Mouse (Mus musculus) v-Abl transformed pro-B cells (cell line): ENCODE data around the gene Sertad2.

ENCODE experiments used
- in situ Hi-C, 2 experiments: fragments of 400-800 bp; cut with MboI; formaldehyde crosslinking; loops; one replicate each; pipeline ENCODE4 v1.15.1; 2025; ENCODE audit not compliant: unreplicated experiment in 2 of 2

The Sertad2 gene

GRCm38 (mm10) chr11:20544376-20544775, 1.3 kb downstream of the Sertad2 start:
- in situ Hi-C loops: loop anchor here (5.0 to 10.0 kb wide), 5 partner anchors 77 to 440 kb away; partner anchors contain the start of gene Cep68 (in 1 of the 2)

- in situ Hi-C loops: loop anchor here (5.0 to 10.0 kb wide), 5 partner anchors 78 to 440 kb away; partner anchors contain the start of gene Cep68 (in 1 of the 2)
Measured at GRCm38 (mm10) chr11:20544801-20545515, 1.9 kb downstream of the Sertad2 start.

GRCm38 (mm10) chr11:20549481-20549880, 6.4 kb downstream of the Sertad2 start:
- in situ Hi-C loops: loop anchor here in 1 of 2 experiments (10.0 kb wide), 2 partner anchors 305 to 445 kb away; partner anchors contain the start of gene Cep68

- in situ Hi-C loops: loop anchor here (5.0 to 10.0 kb wide), 2 partner anchors 75 to 192 kb away; partner anchors contain the start of gene Aftph (in 1 of the 2)
Measured at GRCm38 (mm10) chr11:20550196-20550595, 7.1 kb downstream of the Sertad2 start.

GRCm38 (mm10) chr11:20552059-20552458, 9.0 kb downstream of the Sertad2 start:
- in situ Hi-C loops: loop anchor here (5.0 to 10.0 kb wide), 2 partner anchors 73 to 190 kb away; partner anchors contain the start of gene Aftph (in 1 of the 2)

- in situ Hi-C loops: loop anchor here (5.0 to 10.0 kb wide), 2 partner anchors 72 to 189 kb away; partner anchors contain the start of gene Aftph (in 1 of the 2)
Measured at GRCm38 (mm10) chr11:20552758-20553673, 10.0 kb downstream of the Sertad2 start.

GRCm38 (mm10) chr11:20555651-20556050, 12.6 kb downstream of the Sertad2 start:
- in situ Hi-C loops: loop anchor here in 1 of 2 experiments (10.0 kb wide), 1 partner anchor 69 kb away; no protein-coding TSS in a partner anchor

- in situ Hi-C loops: loop anchor here in 1 of 2 experiments (10.0 kb wide), 1 partner anchor 68 kb away; no protein-coding TSS in a partner anchor
Measured at GRCm38 (mm10) chr11:20556163-20556911, 13.3 kb downstream of the Sertad2 start.

GRCm38 (mm10) chr11:20559236-20559950, 16.3 kb downstream of the Sertad2 start:
- in situ Hi-C loops: loop anchor here in 1 of 2 experiments (10.0 kb wide), 1 partner anchor 65 kb away; no protein-coding TSS in a partner anchor

GRCm38 (mm10) chr11:20559951-20560642, 17.0 kb downstream of the Sertad2 start:
- in situ Hi-C loops: loop anchor here in 1 of 2 experiments (10.0 kb wide), 1 partner anchor 65 kb away; no protein-coding TSS in a partner anchor

GRCm38 (mm10) chr11:20561323-20562002, 18.4 kb downstream of the Sertad2 start:
- in situ Hi-C loops: no loop called here

GRCm38 (mm10) chr11:20565057-20565456, 22.0 kb downstream of the Sertad2 start:
- in situ Hi-C loops: no loop called here

GRCm38 (mm10) chr11:20571702-20572413, 28.8 kb downstream of the Sertad2 start:
- in situ Hi-C loops: no loop called here

- in situ Hi-C loops: no loop called here
Measured at GRCm38 (mm10) chr11:20576046-20576635, 33.1 kb downstream of the Sertad2 start.

- in situ Hi-C loops: no loop called here
Measured at GRCm38 (mm10) chr11:20582758-20583157, 39.7 kb downstream of the Sertad2 start.

- in situ Hi-C loops: no loop called here
Measured at GRCm38 (mm10) chr11:20585297-20585696, 42.2 kb downstream of the Sertad2 start.

- in situ Hi-C loops: no loop called here
Measured at GRCm38 (mm10) chr11:20586180-20586579, 43.1 kb downstream of the Sertad2 start.
